Mouse (Mus musculus) myocyte (in vitro differentiated cells): ENCODE data around the gene Vps13a.

ENCODE experiments used
- CEBPB ChIP-seq: IDR thresholded peaks from 2 replicates; pipeline ENCODE4 v1.6.1; 2011; ENCODE audit warnings: mild to moderate bottlenecking, moderate library complexity; ENCODE audit not compliant: poor library complexity, insufficient read depth, severe bottlenecking
- E2F4 ChIP-seq: IDR thresholded peaks from one replicate; pipeline ENCODE4 v1.6.1; 2011; ENCODE audit warnings: mild to moderate bottlenecking, control low read depth, moderate library complexity; ENCODE audit not compliant: insufficient read depth
- MAX ChIP-seq: IDR thresholded peaks from one replicate; pipeline ENCODE4 v1.6.1; 2011; ENCODE audit warnings: low read depth, mild to moderate bottlenecking, control low read depth
- POLR2A ChIP-seq: IDR thresholded peaks from one replicate; pipeline ENCODE4 v1.6.1; 2011; ENCODE audit warnings: low read depth, mild to moderate bottlenecking, control low read depth, moderate library complexity; ENCODE audit not compliant: insufficient read length
- POLR2AphosphoS2 ChIP-seq: IDR thresholded peaks from one replicate; pipeline ENCODE4 v1.6.1; 2011; ENCODE audit warnings: low read depth, control low read depth; ENCODE audit not compliant: insufficient read length
- REST ChIP-seq: IDR thresholded peaks from one replicate; pipeline ENCODE4 v1.6.1; 2011; ENCODE audit warnings: mild to moderate bottlenecking, control low read depth, moderate library complexity; ENCODE audit not compliant: insufficient read depth, insufficient read length
- TCF12 ChIP-seq: IDR thresholded peaks from one replicate; pipeline ENCODE4 v1.6.1; 2011; ENCODE audit warnings: mild to moderate bottlenecking, control low read depth; ENCODE audit not compliant: poor library complexity, insufficient read depth, severe bottlenecking
- TCF3 ChIP-seq: IDR thresholded peaks from one replicate; pipeline ENCODE4 v1.6.1; 2011; ENCODE audit warnings: low read depth, control low read depth; ENCODE audit not compliant: insufficient read length
- USF1 ChIP-seq: IDR thresholded peaks from one replicate; pipeline ENCODE4 v1.6.1; 2011; ENCODE audit warnings: low read depth, mild to moderate bottlenecking, control low read depth, moderate library complexity

- TF ChIP-seq POLR2A (no peak), POLR2AphosphoS2 (no peak), MAX (no peak), USF1 (no peak), E2F4 (no peak), TCF12 (no peak), TCF3 (no peak), CEBPB (no peak), REST (no peak)
Measured at GRCm38 (mm10) chr19:16755854-16756253, 24.9 kb downstream of the Vps13a start.
